Mouse (Mus musculus) kidney, postnatal 0 days (tissue): Measurements from ENCODE around the gene Dppa4. TPM values are rescaled to one million over a fixed set of nuclear protein-coding genes. Genes with fewer than 3 reads are reported as not detected.

Experiments
- ATAC-seq: fragments of 200-750 bp; cut with Nextera tagmentation; replicated peaks from 2 replicates; pipeline ENCODE4 v1.8.0; 2017; ENCODE audit warnings: low read depth, moderate number of reproducible peaks, moderate TSS enrichment, moderate library complexity; ENCODE audit not compliant: low FRiP score
- DNase-seq: peaks from one replicate; pipeline ENCODE4 v3.0.0-alpha.2; 2016; ENCODE audit warnings: low spot score
- H3K27ac ChIP-seq: fragments of 300-500 bp; sonication (generic); 2 replicates; pipeline ENCODE4 v1.5.1; 2014; ENCODE audit warnings: mild to moderate bottlenecking
- H3K27me3 ChIP-seq: fragments of 300-500 bp; sonication (generic); 2 replicates; pipeline ENCODE4 v1.6.1; 2014; ENCODE audit warnings: low read length, mixed read lengths; ENCODE audit not compliant: insufficient read depth
- H3K36me3 ChIP-seq: fragments of 300-500 bp; sonication (generic); 2 replicates; pipeline ENCODE4 v1.6.1; 2014; ENCODE audit warnings: low read length, mixed read lengths; ENCODE audit not compliant: insufficient read depth
- H3K4me1 ChIP-seq: fragments of 300-500 bp; sonication (generic); replicated peaks from 2 replicates; pipeline ENCODE4 v1.6.1; 2014; ENCODE audit warnings: antibody characterized with exemption, low read length, mixed read lengths; ENCODE audit not compliant: insufficient read depth
- H3K4me2 ChIP-seq: fragments of 300-500 bp; sonication (generic); 2 replicates; pipeline ENCODE4 v1.6.1; 2014; ENCODE audit warnings: mild to moderate bottlenecking, low read length, moderate library complexity, mixed read lengths
- H3K4me3 ChIP-seq: fragments of 300-500 bp; sonication (generic); replicated peaks from 2 replicates; pipeline ENCODE4 v1.5.1; 2014; ENCODE audit warnings: low read depth, low read length
- H3K9ac ChIP-seq: fragments of 300-500 bp; sonication (generic); 2 replicates; pipeline ENCODE4 v1.6.1; 2014; ENCODE audit warnings: low read depth, low read length
- H3K9me3 ChIP-seq: fragments of 300-500 bp; sonication (generic); replicated peaks from 2 replicates; pipeline ENCODE4 v1.6.1; 2016; ENCODE audit warnings: low read length, inconsistent platforms, mixed read lengths
- CTCF ChIP-seq: IDR thresholded peaks from 2 replicates; pipeline ENCODE4 v1.5.1; 2016; ENCODE audit warnings: antibody characterized with exemption, low read depth, mild to moderate bottlenecking, moderate library complexity
- WGBS: fragments of 180-500 bp; shearing (Covaris S2); extraction: QIAGEN DNeasy Blood & Tissue Kit; methylation state at CpG from one replicate; pipeline ENCODE4 v1.1.7; 2014; 5-methylcytosine and 5-hydroxymethylcytosine counted together
- polyA plus RNA-seq: library from polyadenylated mRNA; unstranded; fragments of >200 nt; fragmentation: Nextera tagmentation; extraction: Ambion mirVana; gene quantifications from 2 replicates; pipeline ENCODE4 v1.2.1, GENCODE M21; 2015

Gene Dppa4
- polyA plus RNA-seq: 0.14 TPM in 1 of 2 replicates, not detected in the other

- Histone ChIP-seq H3K4me1 (no peaks in the 10 kb centered on the region), H3K9ac (no peak within 1 kb of the TSS), H3K4me2 (no peak within 1 kb of the TSS), H3K27me3 (no peaks in the 10 kb centered on the region), H3K36me3 (no peaks in the 10 kb centered on the region), H3K9me3 (no peaks in the 10 kb centered on the region), H3K27ac (no peak within 1 kb of the TSS), H3K4me3 (no peak within 1 kb of the TSS)
- ATAC-seq (no peak), DNase-seq (no peak)
- no peak for TF ChIP-seq CTCF
- 77% methylated on average over 4 of the region's 4 CpGs for WGBS
Measured at GRCm38 (mm10) chr16:48283517-48283916, at the start of gene Dppa4. Gene Dppa4, plus strand, starts transcription at chr16:48283733.

- no peak for TF ChIP-seq CTCF
- 82% methylated on average over 1 of the region's 1 CpGs for WGBS
- Histone ChIP-seq H3K9ac (no peak overlapping the region), H3K4me3 (no peak overlapping the region), H3K4me2 (no peak overlapping the region), H3K27me3 (no peaks in the 10 kb centered on the region), H3K27ac (no peak overlapping the region), H3K36me3 (no peaks in the 10 kb centered on the region), H3K9me3 (no peaks in the 10 kb centered on the region), H3K4me1 (no peaks in the 10 kb centered on the region)
- DNase-seq (no peak), ATAC-seq (no peak)
Measured at GRCm38 (mm10) chr16:48234999-48235398, 48.5 kb upstream of the Dppa4 start.

- no peaks in the 10 kb centered on the region for H3K36me3 ChIP-seq
- DNase-seq (no peak), ATAC-seq (no peak)
- H3K9ac ChIP-seq: no peak overlapping the region
- WGBS: 82% methylated on average over 7 of the region's 7 CpGs
- no peak overlapping the region for H3K4me3 ChIP-seq
- no peaks in the 10 kb centered on the region for H3K9me3 ChIP-seq
- H3K4me2 ChIP-seq: no peak overlapping the region
- no peak for TF ChIP-seq CTCF
- no peaks in the 10 kb centered on the region for H3K27me3 ChIP-seq
- H3K27ac ChIP-seq: no peak overlapping the region
- no peaks in the 10 kb centered on the region for H3K4me1 ChIP-seq
Measured at GRCm38 (mm10) chr16:48237676-48238075, 45.9 kb upstream of the Dppa4 start.

- 88% methylated on average over 2 of the region's 2 CpGs for WGBS
- H3K36me3 ChIP-seq: no peaks in the 10 kb centered on the region
- DNase-seq (no peak), ATAC-seq (no peak)
- no peak overlapping the region for H3K4me3 ChIP-seq
- H3K9me3 ChIP-seq: no peaks in the 10 kb centered on the region
- no peak for TF ChIP-seq CTCF
- H3K4me2 ChIP-seq: no peak overlapping the region
- no peaks in the 10 kb centered on the region for H3K4me1 ChIP-seq
- H3K27me3 ChIP-seq: no peaks in the 10 kb centered on the region
- no peak overlapping the region for H3K9ac ChIP-seq
- no peak overlapping the region for H3K27ac ChIP-seq
Measured at GRCm38 (mm10) chr16:48247044-48247661, 36.4 kb upstream of the Dppa4 start.

- WGBS: 52% methylated on average over 4 of the region's 4 CpGs
- no peaks in the 10 kb centered on the region for H3K4me1 ChIP-seq
- no peak overlapping the region for H3K27ac ChIP-seq
- no peaks in the 10 kb centered on the region for H3K9me3 ChIP-seq
- no peak overlapping the region for H3K4me3 ChIP-seq
- ATAC-seq (no peak), DNase-seq (no peak)
- TF ChIP-seq CTCF: no peak
- H3K36me3 ChIP-seq: no peaks in the 10 kb centered on the region
- no peak overlapping the region for H3K4me2 ChIP-seq
- H3K27me3 ChIP-seq: no peaks in the 10 kb centered on the region
- no peak overlapping the region for H3K9ac ChIP-seq
Measured at GRCm38 (mm10) chr16:48252824-48253223, 30.7 kb upstream of the Dppa4 start.

- Histone ChIP-seq H3K4me3 (no peak overlapping the region), H3K9me3 (no peaks in the 10 kb centered on the region), H3K4me1 (no peaks in the 10 kb centered on the region), H3K27me3 (no peaks in the 10 kb centered on the region), H3K27ac (no peak overlapping the region), H3K9ac (no peak overlapping the region), H3K36me3 (no peaks in the 10 kb centered on the region), H3K4me2 (no peak overlapping the region)
- no peak for TF ChIP-seq CTCF
- ATAC-seq (no peak), DNase-seq (no peak)
- WGBS: 94% methylated on average over 5 of the region's 5 CpGs
Measured at GRCm38 (mm10) chr16:48254584-48254983, 28.9 kb upstream of the Dppa4 start.

- TF ChIP-seq CTCF: no peak
- Histone ChIP-seq H3K4me2 (no peak overlapping the region), H3K36me3 (no peaks in the 10 kb centered on the region), H3K27me3 (no peaks in the 10 kb centered on the region), H3K4me3 (no peak overlapping the region), H3K4me1 (no peaks in the 10 kb centered on the region), H3K27ac (no peak overlapping the region), H3K9me3 (no peaks in the 10 kb centered on the region), H3K9ac (no peak overlapping the region)
- DNase-seq (no peak), ATAC-seq (no peak)
- 91% methylated on average over 4 of the region's 4 CpGs for WGBS
Measured at GRCm38 (mm10) chr16:48259519-48259918, 24.0 kb upstream of the Dppa4 start.
